ENCODE assay signal across 22 mouse cellular contexts in the genomic region with DNA sequence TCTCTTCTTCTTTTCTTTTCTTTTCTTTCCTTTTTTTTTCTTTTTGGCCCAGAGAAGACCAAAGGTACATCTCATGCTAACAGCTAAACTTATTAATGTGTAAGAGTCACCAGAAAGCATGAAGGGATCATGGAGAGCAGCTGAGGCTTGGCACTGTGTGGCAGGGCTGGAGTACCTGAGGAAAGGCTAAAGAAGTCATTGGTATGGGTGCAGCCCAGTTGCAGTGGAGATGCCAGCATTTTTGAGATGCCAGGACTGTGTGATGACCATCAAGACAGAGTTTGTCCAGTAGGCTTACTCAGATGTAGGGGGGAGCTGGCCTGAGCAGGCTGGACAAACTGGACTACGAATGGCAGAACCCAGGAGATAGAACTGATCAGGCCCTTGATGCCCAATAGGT.
"Had no signal": no experiment of that assay in that cellular context is flagged by ENCODE, and none has a peak within 500 bp of the region (broad histone marks: within the 10 kb centered on the region; RNA-seq: fewer than 3 reads in every experiment).

No protein-coding gene starts in this region.

- ATAC-seq: hindbrain, embryonic 16.5 days; hindbrain, postnatal 0 days; inflammation-experienced regulatory T-cells, adult 6 months; intestine, embryonic 15.5 days; intestine, embryonic 16.5 days; intestine, postnatal 0 days had no signal

- DNase-seq: heart, postnatal 10 days; heart, postnatal 14 days; heart, postnatal 36 days; heart, postnatal 4 days; kidney, adult 11 months; kidney, adult 18-20 months; kidney, adult 2 months; kidney, adult 8-10 months; kidney, adult 9 months; kidney, postnatal 10 days; kidney, postnatal 14 days; kidney, postnatal 25 days; kidney, postnatal 36 days; kidney, postnatal 4 days; layer of hippocampus, adult 9-11 months; layer of hippocampus, postnatal 36 days had no signal
